Mouse (Mus musculus): ENCODE results near the gene Neurl3. TPM values are rescaled to one million over a fixed set of nuclear protein-coding genes. Genes with fewer than 3 reads are reported as not detected.

The Neurl3 gene
- total RNA-seq, 1 experiment from 2014 or later = 366 TPM

GRCm38 (mm10) chr1:36300486-36300885 lies 26.0 kb upstream of the Neurl3 start:
- no peak for ATAC-seq (replicated peaks; ENCODE audit: insufficient number of reproducible peaks, low FRiP score, low TSS enrichment, poor library complexity, severe bottlenecking)

GRCm38 (mm10) chr1:36299676-36300075 lies 25.2 kb upstream of the Neurl3 start:
- no peak for ATAC-seq (replicated peaks; ENCODE audit: insufficient number of reproducible peaks, low FRiP score, low TSS enrichment, poor library complexity, severe bottlenecking)

GRCm38 (mm10) chr1:36299126-36299525 lies 24.6 kb upstream of the Neurl3 start:
- no peak for ATAC-seq (replicated peaks; ENCODE audit: insufficient number of reproducible peaks, low FRiP score, low TSS enrichment, poor library complexity, severe bottlenecking)

GRCm38 (mm10) chr1:36298107-36298506 lies 23.6 kb upstream of the Neurl3 start:
- ATAC-seq (replicated peaks; ENCODE audit: insufficient number of reproducible peaks, low FRiP score, low TSS enrichment, poor library complexity, severe bottlenecking) = no peak

GRCm38 (mm10) chr1:36296466-36297149 lies 22.1 kb upstream of the Neurl3 start:
- peak; percentile 48; the same call in 1 of the 2 replicates for ATAC-seq (replicated peaks; ENCODE audit: insufficient number of reproducible peaks, low FRiP score, low TSS enrichment, poor library complexity, severe bottlenecking)

GRCm38 (mm10) chr1:36294402-36294801 lies 19.9 kb upstream of the Neurl3 start:
- ATAC-seq (replicated peaks; ENCODE audit: insufficient number of reproducible peaks, low FRiP score, low TSS enrichment, poor library complexity, severe bottlenecking) = no peak

GRCm38 (mm10) chr1:36293470-36293869 lies 19.0 kb upstream of the Neurl3 start:
- no peak for ATAC-seq (replicated peaks; ENCODE audit: insufficient number of reproducible peaks, low FRiP score, low TSS enrichment, poor library complexity, severe bottlenecking)

- peak; percentile 29; the same call in 1 of the 2 replicates for ATAC-seq (replicated peaks; ENCODE audit: insufficient number of reproducible peaks, low FRiP score, low TSS enrichment, poor library complexity, severe bottlenecking)
Observed at GRCm38 (mm10) chr1:36281849-36282248, 7.4 kb upstream of the Neurl3 start.

- no peak for ATAC-seq (replicated peaks; ENCODE audit: insufficient number of reproducible peaks, low FRiP score, low TSS enrichment, poor library complexity, severe bottlenecking)
Observed at GRCm38 (mm10) chr1:36280938-36281337, 6.5 kb upstream of the Neurl3 start.

- peak; percentile 66 for ATAC-seq (replicated peaks; ENCODE audit: insufficient number of reproducible peaks, low FRiP score, low TSS enrichment, poor library complexity, severe bottlenecking)
Observed at GRCm38 (mm10) chr1:36279202-36279601, 4.7 kb upstream of the Neurl3 start.

- 0 out of 2 replicates have a peak, but pooled peaks have one; percentile 24 for ATAC-seq (replicated peaks; ENCODE audit: insufficient number of reproducible peaks, low FRiP score, low TSS enrichment, poor library complexity, severe bottlenecking)
Observed at GRCm38 (mm10) chr1:36277267-36278060, 3.0 kb upstream of the Neurl3 start.

- no peak for ATAC-seq (replicated peaks; ENCODE audit: insufficient number of reproducible peaks, low FRiP score, low TSS enrichment, poor library complexity, severe bottlenecking)
Observed at GRCm38 (mm10) chr1:36275635-36276389, 1.3 kb upstream of the Neurl3 start.

GRCm38 (mm10) chr1:36273288-36273687 lies 1.2 kb downstream of the Neurl3 start:
- peak; percentile 72 for ATAC-seq (replicated peaks; ENCODE audit: insufficient number of reproducible peaks, low FRiP score, low TSS enrichment, poor library complexity, severe bottlenecking)

- ATAC-seq (replicated peaks; ENCODE audit: insufficient number of reproducible peaks, low FRiP score, low TSS enrichment, poor library complexity, severe bottlenecking) = peak; percentile 7; the same call in 1 of the 2 replicates
Observed at GRCm38 (mm10) chr1:36272546-36272945, 1.9 kb downstream of the Neurl3 start.

GRCm38 (mm10) chr1:36271516-36272230 lies 2.8 kb downstream of the Neurl3 start:
- ATAC-seq (replicated peaks; ENCODE audit: insufficient number of reproducible peaks, low FRiP score, low TSS enrichment, poor library complexity, severe bottlenecking) = peak; percentile 11; the same call in 1 of the 2 replicates

- peak; percentile 44 for ATAC-seq (replicated peaks; ENCODE audit: insufficient number of reproducible peaks, low FRiP score, low TSS enrichment, poor library complexity, severe bottlenecking)
Observed at GRCm38 (mm10) chr1:36270666-36271065, 3.8 kb downstream of the Neurl3 start.

GRCm38 (mm10) chr1:36269121-36269795 lies 5.2 kb downstream of the Neurl3 start:
- no peak for ATAC-seq (replicated peaks; ENCODE audit: insufficient number of reproducible peaks, low FRiP score, low TSS enrichment, poor library complexity, severe bottlenecking)

GRCm38 (mm10) chr1:36267595-36267994 lies 6.9 kb downstream of the Neurl3 start:
- no peak for ATAC-seq (replicated peaks; ENCODE audit: insufficient number of reproducible peaks, low FRiP score, low TSS enrichment, poor library complexity, severe bottlenecking)
